Mouse (Mus musculus): Measurements from ENCODE around the gene Gm28308.

- no peak for TF ChIP-seq CTCF (conservative IDR thresholded peaks at IDR 0.05; ENCODE audit: insufficient read depth, insufficient read length, low read depth, low read length)
- no peak for TF ChIP-seq POLR2A (IDR thresholded peaks at IDR 0.05; ENCODE audit: low read depth, low read length)
These were observed 92.0 kb downstream of the Gm28308 start for GRCm38 (mm10) chr6:52121173-52121572.

All from kidney, adult 2 months (tissue).